Mouse (Mus musculus) megakaryocyte, embryonic 14.5 days (primary cell): ENCODE measurements around the gene Atp6v1e1.

ENCODE experiments used
- FLI1 ChIP-seq: IDR thresholded peaks from 2 replicates; pipeline ENCODE4 v1.6.1; 2012; ENCODE audit warnings: low read length, inconsistent platforms, mixed read lengths
- GATA1 ChIP-seq: IDR thresholded peaks from 3 replicates; pipeline ENCODE4 v1.6.1; 2012; ENCODE audit warnings: mixed read lengths, low read length, inconsistent platforms, borderline replicate concordance

DNA sequence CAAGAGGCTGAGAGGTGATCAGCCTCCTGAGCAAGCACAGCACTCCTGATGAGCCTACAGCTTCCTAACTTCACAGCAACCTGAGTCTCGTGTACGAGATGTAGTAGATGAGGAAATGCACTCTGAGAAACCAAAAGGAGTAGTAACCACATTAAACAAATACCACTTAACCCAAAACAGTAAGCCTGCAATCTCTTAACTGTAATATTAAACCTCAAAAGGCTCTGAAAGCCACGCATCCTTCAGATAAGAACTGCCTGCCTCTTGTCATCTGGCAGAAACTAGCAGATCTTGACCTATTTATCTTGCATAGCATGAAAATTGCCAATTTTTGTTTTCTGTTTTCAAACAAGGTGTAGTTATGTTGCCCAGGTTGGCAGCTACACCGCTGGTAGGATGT is 23.7 kb downstream of the Atp6v1e1 start:
- TF ChIP-seq GATA1 (no peak), FLI1 (no peak)
